Mouse (Mus musculus): ENCODE results near the gene Huwe1. TPM values are rescaled to one million over a fixed set of nuclear protein-coding genes. Genes with fewer than 3 reads are reported as not detected.
A peak's percentile ranks its signal among the peaks of the same experiment; 100 is the strongest.

The Huwe1 gene
- 24.5 and 30.1 TPM in 2 replicates for polyA plus RNA-seq (2015; fragmentation: Nextera tagmentation; extraction: Ambion mirVana)

GRCm38 (mm10) chrX:151800701-151801511 lies at the start of gene Huwe1:
Gene Huwe1 (plus strand): TSS chrX:151800807.
- ATAC-seq = peak; percentile 63
- Histone ChIP-seq H3K9me3 (ENCODE audit: control insufficient read depth, low read length) (no peaks in the 10 kb centered on the region), H3K9ac (ENCODE audit: low read depth, low read length) (peak within 1 kb of the TSS; percentile 75), H3K27ac (ENCODE audit: low read length) (peak within 1 kb of the TSS; percentile 90), H3K4me1 (ENCODE audit: control insufficient read depth, insufficient read depth, low read length) (no peaks in the 10 kb centered on the region), H3K36me3 (ENCODE audit: control insufficient read depth, insufficient read depth, low read length) (no peaks in the 10 kb centered on the region), H3K4me2 (ENCODE audit: low read depth, low read length) (peak within 1 kb of the TSS; percentile 43), H3K27me3 (replicated peaks; ENCODE audit: control insufficient read depth, insufficient read depth, low read length) (peaks cover 4% of the 10 kb centered on the region; the same call in 1 of the 2 replicates), H3K4me3 (ENCODE audit: low read length) (peak within 1 kb of the TSS; percentile 57)
- WGBS = 13% methylated on average over 27 of the region's 36 CpGs

GRCm38 (mm10) chrX:151780348-151780747 lies 20.3 kb upstream of the Huwe1 start:
- Histone ChIP-seq H3K9ac (ENCODE audit: low read depth, low read length) (no peak overlapping the region), H3K4me1 (ENCODE audit: control insufficient read depth, insufficient read depth, low read length) (no peaks in the 10 kb centered on the region), H3K4me3 (ENCODE audit: low read length) (no peak overlapping the region), H3K4me2 (ENCODE audit: low read depth, low read length) (no peak overlapping the region), H3K36me3 (ENCODE audit: control insufficient read depth, insufficient read depth, low read length) (no peaks in the 10 kb centered on the region), H3K27me3 (replicated peaks; ENCODE audit: control insufficient read depth, insufficient read depth, low read length) (0 out of 2 replicates have a peak, but pooled peaks cover 2% of the 10 kb centered on the region), H3K9me3 (ENCODE audit: control insufficient read depth, low read length) (no peaks in the 10 kb centered on the region), H3K27ac (ENCODE audit: low read length) (no peak overlapping the region)
- ATAC-seq = no peak
- 86% methylated on average over 1 of the region's 1 CpGs for WGBS

- H3K4me2 ChIP-seq (ENCODE audit: low read depth, low read length) = no peak overlapping the region
- no peak for ATAC-seq
- WGBS = 83% methylated on average over 4 of the region's 4 CpGs
- no peak overlapping the region for H3K27ac ChIP-seq (ENCODE audit: low read length)
- no peak overlapping the region for H3K9ac ChIP-seq (ENCODE audit: low read depth, low read length)
- H3K27me3 ChIP-seq (replicated peaks; ENCODE audit: control insufficient read depth, insufficient read depth, low read length) = 0 out of 2 replicates have a peak, but pooled peaks cover 2% of the 10 kb centered on the region
- H3K4me3 ChIP-seq (ENCODE audit: low read length) = no peak overlapping the region
- no peaks in the 10 kb centered on the region for H3K9me3 ChIP-seq (ENCODE audit: control insufficient read depth, low read length)
- H3K36me3 ChIP-seq (ENCODE audit: control insufficient read depth, insufficient read depth, low read length) = no peaks in the 10 kb centered on the region
- no peaks in the 10 kb centered on the region for H3K4me1 ChIP-seq (ENCODE audit: control insufficient read depth, insufficient read depth, low read length)
Measured at GRCm38 (mm10) chrX:151782939-151783338, 17.7 kb upstream of the Huwe1 start.

- H3K4me3 ChIP-seq (ENCODE audit: low read length) = no peak overlapping the region
- 33% methylated on average over 2 of the region's 2 CpGs for WGBS
- H3K4me2 ChIP-seq (ENCODE audit: low read depth, low read length) = no peak overlapping the region
- no peaks in the 10 kb centered on the region for H3K9me3 ChIP-seq (ENCODE audit: control insufficient read depth, low read length)
- ATAC-seq = no peak
- H3K27me3 ChIP-seq (replicated peaks; ENCODE audit: control insufficient read depth, insufficient read depth, low read length) = no peaks in the 10 kb centered on the region
- H3K9ac ChIP-seq (ENCODE audit: low read depth, low read length) = no peak overlapping the region
- no peaks in the 10 kb centered on the region for H3K4me1 ChIP-seq (ENCODE audit: control insufficient read depth, insufficient read depth, low read length)
- H3K36me3 ChIP-seq (ENCODE audit: control insufficient read depth, insufficient read depth, low read length) = no peaks in the 10 kb centered on the region
- H3K27ac ChIP-seq (ENCODE audit: low read length) = no peak overlapping the region
Measured at GRCm38 (mm10) chrX:151792766-151793165, 7.8 kb upstream of the Huwe1 start.

GRCm38 (mm10) chrX:151797970-151798369 lies 2.6 kb upstream of the Huwe1 start:
- 55% methylated on average over 1 of the region's 1 CpGs for WGBS
- H3K9me3 ChIP-seq (ENCODE audit: control insufficient read depth, low read length) = no peaks in the 10 kb centered on the region

GRCm38 (mm10) chrX:151802328-151802955 lies 1.8 kb downstream of the Huwe1 start:
- no peak for ATAC-seq
- Histone ChIP-seq H3K27me3 (replicated peaks; ENCODE audit: control insufficient read depth, insufficient read depth, low read length) (peaks cover 4% of the 10 kb centered on the region; the same call in 1 of the 2 replicates), H3K36me3 (ENCODE audit: control insufficient read depth, insufficient read depth, low read length) (no peaks in the 10 kb centered on the region), H3K9me3 (ENCODE audit: control insufficient read depth, low read length) (no peaks in the 10 kb centered on the region), H3K27ac (ENCODE audit: low read length) (peak overlapping the region; percentile 85), H3K9ac (ENCODE audit: low read depth, low read length) (peak overlapping the region; percentile 62), H3K4me1 (ENCODE audit: control insufficient read depth, insufficient read depth, low read length) (no peaks in the 10 kb centered on the region), H3K4me3 (ENCODE audit: low read length) (peak overlapping the region; percentile 46), H3K4me2 (ENCODE audit: low read depth, low read length) (peak overlapping the region; percentile 52)
- WGBS = 17% methylated on average over 13 of the region's 13 CpGs

More at GRCm38 (mm10) chrX:151797970-151798369, 2.6 kb upstream of the Huwe1 start:
- Histone ChIP-seq H3K4me2 (ENCODE audit: low read depth, low read length) (no peak overlapping the region), H3K36me3 (ENCODE audit: control insufficient read depth, insufficient read depth, low read length) (no peaks in the 10 kb centered on the region), H3K4me3 (ENCODE audit: low read length) (no peak overlapping the region), H3K27me3 (replicated peaks; ENCODE audit: control insufficient read depth, insufficient read depth, low read length) (peaks cover 4% of the 10 kb centered on the region; the same call in 1 of the 2 replicates), H3K27ac (ENCODE audit: low read length) (no peak overlapping the region), H3K9ac (ENCODE audit: low read depth, low read length) (no peak overlapping the region), H3K4me1 (ENCODE audit: control insufficient read depth, insufficient read depth, low read length) (no peaks in the 10 kb centered on the region)
- no peak for ATAC-seq

GRCm38 (mm10) chrX:151802956-151803776 lies 2.6 kb downstream of the Huwe1 start:
- peak; percentile 92 for ATAC-seq

GRCm38 (mm10) chrX:151803777-151804101 lies 3.1 kb downstream of the Huwe1 start:
- H3K4me3 ChIP-seq (ENCODE audit: low read length) = peak overlapping the region; percentile 55
- WGBS = 13% methylated on average over 20 of the region's 20 CpGs
- no peaks in the 10 kb centered on the region for H3K36me3 ChIP-seq (ENCODE audit: control insufficient read depth, insufficient read depth, low read length)
- H3K4me2 ChIP-seq (ENCODE audit: low read depth, low read length) = peak overlapping the region; percentile 52
- peak; percentile 38 for ATAC-seq
- H3K9ac ChIP-seq (ENCODE audit: low read depth, low read length) = peak overlapping the region; percentile 73
- H3K4me1 ChIP-seq (ENCODE audit: control insufficient read depth, insufficient read depth, low read length) = no peaks in the 10 kb centered on the region
- H3K9me3 ChIP-seq (ENCODE audit: control insufficient read depth, low read length) = no peaks in the 10 kb centered on the region
- peak overlapping the region; percentile 87 for H3K27ac ChIP-seq (ENCODE audit: low read length)
- peaks cover 4% of the 10 kb centered on the region; the same call in 1 of the 2 replicates for H3K27me3 ChIP-seq (replicated peaks; ENCODE audit: control insufficient read depth, insufficient read depth, low read length)

More at GRCm38 (mm10) chrX:151802956-151803776, 2.6 kb downstream of the Huwe1 start:
- Histone ChIP-seq H3K9me3 (ENCODE audit: control insufficient read depth, low read length) (no peaks in the 10 kb centered on the region), H3K9ac (ENCODE audit: low read depth, low read length) (peak overlapping the region; percentile 73), H3K27me3 (replicated peaks; ENCODE audit: control insufficient read depth, insufficient read depth, low read length) (peaks cover 4% of the 10 kb centered on the region; the same call in 1 of the 2 replicates), H3K27ac (ENCODE audit: low read length) (peak overlapping the region; percentile 87), H3K4me3 (ENCODE audit: low read length) (peak overlapping the region; percentile 55), H3K4me1 (ENCODE audit: control insufficient read depth, insufficient read depth, low read length) (no peaks in the 10 kb centered on the region), H3K4me2 (ENCODE audit: low read depth, low read length) (peak overlapping the region; percentile 52; the same call in 1 of the 2 replicates), H3K36me3 (ENCODE audit: control insufficient read depth, insufficient read depth, low read length) (no peaks in the 10 kb centered on the region)
- 14% methylated on average over 74 of the region's 77 CpGs for WGBS

- Histone ChIP-seq H3K4me2 (ENCODE audit: low read depth, low read length) (peak overlapping the region; percentile 52), H3K27me3 (replicated peaks; ENCODE audit: control insufficient read depth, insufficient read depth, low read length) (no peaks in the 10 kb centered on the region), H3K27ac (ENCODE audit: low read length) (no peak overlapping the region), H3K9me3 (ENCODE audit: control insufficient read depth, low read length) (no peaks in the 10 kb centered on the region), H3K9ac (ENCODE audit: low read depth, low read length) (peak overlapping the region; percentile 73), H3K4me3 (ENCODE audit: low read length) (peak overlapping the region; percentile 55), H3K36me3 (ENCODE audit: control insufficient read depth, insufficient read depth, low read length) (no peaks in the 10 kb centered on the region), H3K4me1 (ENCODE audit: control insufficient read depth, insufficient read depth, low read length) (no peaks in the 10 kb centered on the region)
- ATAC-seq = no peak
- WGBS = 17% methylated on average over 9 of the region's 9 CpGs
Measured at GRCm38 (mm10) chrX:151804388-151804787, 3.8 kb downstream of the Huwe1 start.

All from intestine, embryonic 16.5 days (tissue).